Mouse (Mus musculus) heart, adult 2 months (tissue): ENCODE results near the gene Ebf1.

Experiments used
- CTCF ChIP-seq: fragments of 200-600 bp; IDR thresholded peaks from 2 replicates; pipeline ENCODE4 v1.8.1; 2022; ENCODE audit warnings: antibody characterized with exemption, mild to moderate bottlenecking, moderate library complexity
- POLR2A ChIP-seq: fragments of 200-500 bp; IDR thresholded peaks from 2 replicates; pipeline ENCODE4 v1.6.1; 2011; ENCODE audit warnings: mild to moderate bottlenecking, low read depth, low read length, control low read depth; ENCODE audit not compliant: insufficient read depth

DNA sequence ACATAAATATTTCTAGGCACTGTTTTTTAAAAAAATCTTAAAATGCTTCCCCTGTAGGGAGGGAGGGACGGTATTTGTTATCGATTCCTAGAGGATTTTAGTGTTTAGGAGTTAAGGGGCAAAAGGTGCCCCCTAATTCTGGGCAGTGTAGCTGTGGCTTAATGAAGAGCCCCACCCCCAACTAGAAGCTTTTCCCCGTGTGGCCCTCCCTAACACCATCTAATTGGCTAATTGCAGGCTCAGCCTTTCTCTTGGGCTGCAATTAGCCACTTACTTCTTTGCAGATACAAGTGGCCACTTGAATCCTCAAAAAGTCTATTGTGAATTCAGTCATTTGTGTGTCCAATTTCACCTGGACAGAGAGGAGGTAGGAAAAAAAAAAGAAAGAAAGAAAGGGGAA is 175.7 kb downstream of the Ebf1 start:
- TF ChIP-seq POLR2A (no peak), CTCF (no peak)
